Mouse (Mus musculus): ENCODE measurements around the gene Sirt2. TPM values are rescaled to one million over a fixed set of nuclear protein-coding genes. Genes with fewer than 3 reads are reported as not detected.

Sirt2 gene
- polyA plus RNA-seq, 1 experiment from 2014 or later = 103 TPM

DNA sequence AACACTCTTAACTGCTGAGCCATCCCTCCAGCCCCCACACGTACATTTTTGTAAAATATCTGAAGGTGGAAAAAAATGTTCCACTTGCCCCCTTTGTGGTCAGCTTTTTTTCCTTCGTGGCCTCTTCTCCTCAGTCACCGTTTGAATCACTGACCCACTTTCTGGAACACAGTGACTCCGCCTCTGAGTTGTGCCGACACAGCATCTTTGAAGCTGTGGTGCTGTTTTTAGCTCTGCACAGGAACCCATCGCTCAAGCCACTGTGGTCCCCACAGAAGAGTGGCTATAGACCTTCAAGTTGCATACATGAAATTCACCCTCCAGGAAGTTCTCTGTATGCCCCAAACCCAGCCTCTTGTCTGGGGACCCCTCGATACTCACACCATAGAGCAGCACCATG lies 14.3 kb downstream of the Sirt2 start:
- in situ Hi-C loops (cut with MboI; ENCODE audit: low pct_unique_long_range_greater_than_20kb) = no loop called here
- no peaks in the 10 kb centered on the region for H3K27me3 ChIP-seq
- CTCF ChIA-PET = interaction anchor here (1.0 to 2.6 kb wide), 4 partner anchors 9 to 32 kb away, joined by 3 to 9 read pairs (median 4); no protein-coding TSS in a partner anchor
- no peak for TF ChIP-seq CTCF (IDR thresholded peaks at IDR 0.05)
- POLR2A ChIA-PET = interaction anchor here (0.7 kb wide), 1 partner anchor 87 kb away, joined by 4 read pairs; no protein-coding TSS in a partner anchor
- DNase-seq (ENCODE audit: low read depth, low spot score) (no peak), ATAC-seq (no peak)

DNA sequence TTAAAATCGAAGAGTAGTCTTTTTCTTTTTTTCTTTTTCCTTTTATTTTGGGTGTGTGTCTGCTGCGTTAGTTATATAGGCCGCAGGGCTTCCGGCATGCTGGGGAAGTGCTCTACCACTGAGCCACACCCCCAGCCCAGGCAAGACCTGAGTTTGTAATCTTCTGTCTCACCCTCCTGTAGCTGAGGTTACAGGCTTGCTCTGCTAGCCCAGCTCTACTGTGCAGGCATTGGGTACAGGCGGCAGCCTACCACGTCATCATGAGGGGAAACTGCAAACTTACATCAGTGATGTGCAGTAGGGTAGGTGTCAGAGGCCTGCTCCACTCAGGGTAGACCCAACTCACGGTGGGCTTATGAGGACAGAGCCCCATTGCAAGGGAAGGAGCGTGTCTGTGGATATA lies 14.7 kb downstream of the Sirt2 start:
- CTCF ChIA-PET = interaction anchor here (1.1 kb wide), 1 partner anchor 9 kb away, joined by 3 read pairs; no protein-coding TSS in a partner anchor
- DNase-seq (ENCODE audit: low read depth, low spot score) (no peak), ATAC-seq (no peak)
- in situ Hi-C loops (cut with MboI; ENCODE audit: low pct_unique_long_range_greater_than_20kb) = no loop called here
- no peaks in the 10 kb centered on the region for H3K27me3 ChIP-seq
- no peak for TF ChIP-seq CTCF (IDR thresholded peaks at IDR 0.05)
- POLR2A ChIA-PET = interaction anchor here (0.7 kb wide), 1 partner anchor 87 kb away, joined by 4 read pairs; no protein-coding TSS in a partner anchor

DNA sequence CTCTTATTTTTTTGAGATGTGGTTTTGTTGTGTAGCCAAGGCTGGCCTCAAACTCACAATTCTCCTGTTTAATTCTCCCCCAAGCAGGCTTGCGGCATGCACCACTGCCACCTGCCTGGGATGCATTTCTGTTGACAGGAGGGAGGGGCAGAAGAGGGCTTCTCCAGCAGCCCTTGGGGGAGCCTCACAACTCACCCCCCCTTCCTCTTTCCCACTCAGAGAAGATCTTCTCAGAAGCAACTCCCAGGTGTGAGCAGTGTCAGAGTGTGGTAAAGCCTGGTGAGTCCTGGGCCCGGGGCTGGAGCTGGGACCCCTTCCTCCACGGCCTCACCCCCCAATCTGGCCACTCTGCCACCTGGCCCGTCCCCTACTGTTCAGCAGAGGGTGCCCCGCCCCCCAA lies 18.6 kb downstream of the Sirt2 start:
- DNase-seq (ENCODE audit: low read depth, low spot score) (no peak), ATAC-seq (no peak)
- POLR2A ChIA-PET = no interaction called here
- CTCF ChIA-PET = interaction anchor here (1.0 to 1.2 kb wide), 2 partner anchors 9 to 12 kb away, joined by 3 to 4 read pairs; no protein-coding TSS in a partner anchor
- no peaks in the 10 kb centered on the region for H3K27me3 ChIP-seq
- TF ChIP-seq CTCF (IDR thresholded peaks at IDR 0.05) = no peak
- in situ Hi-C loops (cut with MboI; ENCODE audit: low pct_unique_long_range_greater_than_20kb) = loop anchor here (5.0 kb wide), 1 partner anchor 252 kb away; no protein-coding TSS in a partner anchor

DNA sequence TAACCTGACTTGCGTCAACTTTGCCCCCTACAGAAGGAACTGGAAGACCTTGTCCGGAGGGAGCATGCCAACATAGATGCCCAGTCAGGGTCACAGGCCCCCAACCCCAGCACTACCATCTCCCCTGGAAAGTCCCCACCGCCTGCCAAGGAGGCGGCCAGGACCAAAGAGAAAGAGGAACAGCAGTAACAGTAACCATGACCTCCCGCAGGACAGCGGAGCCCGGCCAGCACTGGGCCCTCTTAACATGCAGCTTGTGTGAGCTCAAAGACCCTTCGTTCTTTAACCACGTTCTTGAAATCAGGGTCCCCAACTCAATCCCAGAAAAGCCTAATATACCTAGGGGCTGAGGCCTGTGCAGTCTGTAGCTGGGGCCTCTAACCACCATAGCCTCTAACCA lies 21.3 kb downstream of the Sirt2 start:
- TF ChIP-seq CTCF (IDR thresholded peaks at IDR 0.05) = no peak
- in situ Hi-C loops (cut with MboI; ENCODE audit: low pct_unique_long_range_greater_than_20kb) = loop anchor here (5.0 kb wide), 1 partner anchor 249 kb away; no protein-coding TSS in a partner anchor
- H3K27me3 ChIP-seq = no peaks in the 10 kb centered on the region
- ChIA-PET POLR2A (no interaction called here), CTCF (no interaction called here)
- ATAC-seq = no peak
- no peak for DNase-seq (ENCODE audit: low read depth, low spot score)

DNA sequence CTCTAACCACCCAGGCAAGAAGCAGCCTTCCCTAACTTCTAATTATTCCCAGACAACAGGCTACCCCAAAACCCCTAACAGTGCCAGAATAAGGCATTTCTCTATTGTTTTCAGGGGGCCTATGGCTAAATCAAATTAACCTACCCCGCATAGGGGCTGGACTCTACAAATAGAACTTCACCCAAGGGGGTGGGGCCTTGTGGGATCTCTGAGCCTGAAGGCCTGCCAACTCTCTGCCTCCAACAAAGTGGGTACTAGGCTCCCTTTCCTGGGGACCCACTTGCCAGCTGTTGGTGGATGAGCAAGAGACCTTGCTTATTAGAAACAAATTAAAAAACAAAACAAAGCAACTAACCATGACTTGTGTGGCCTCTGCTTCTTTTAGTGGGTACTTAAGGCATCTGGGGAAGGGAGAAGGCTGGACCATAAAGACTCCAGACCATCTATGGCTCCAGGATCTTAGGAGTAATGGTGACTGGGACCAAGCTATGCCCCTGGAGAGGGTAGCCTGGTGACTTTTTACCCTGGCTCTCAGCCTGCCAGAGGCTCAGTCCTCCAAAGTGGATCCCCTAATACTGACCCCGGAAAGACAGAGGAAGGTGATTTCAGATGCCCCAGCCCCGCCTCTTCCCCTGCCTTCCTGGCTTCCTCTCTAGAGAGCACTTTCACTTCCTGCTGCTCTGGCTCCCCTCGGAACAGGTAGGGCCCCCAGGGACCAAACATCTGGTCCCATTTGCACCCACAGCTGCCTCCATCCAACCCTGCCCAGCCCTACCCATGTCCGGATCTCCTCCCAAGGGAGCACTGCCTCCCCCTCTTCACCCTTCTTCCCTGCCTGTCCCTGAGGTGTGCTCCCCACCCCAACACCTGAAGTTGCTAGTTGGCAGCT lies 22.0 kb downstream of the Sirt2 start, which contains the start of gene Rinl:
Gene Rinl, plus strand, starts transcription at position 663 of the 889 bp plus-strand sequence.
- POLR2A ChIA-PET = interaction anchor here (0.6 kb wide), 1 partner anchor 15 kb away, joined by 3 read pairs; no protein-coding TSS in a partner anchor
- no peaks in the 10 kb centered on the region for H3K27me3 ChIP-seq
- DNase-seq (ENCODE audit: low read depth, low spot score) (no peak), ATAC-seq (no peak)
- TF ChIP-seq CTCF (IDR thresholded peaks at IDR 0.05) = no peak
- in situ Hi-C loops (cut with MboI; ENCODE audit: low pct_unique_long_range_greater_than_20kb) = loop anchor here (5.0 kb wide), 1 partner anchor 249 kb away; no protein-coding TSS in a partner anchor
- CTCF ChIA-PET = interaction anchor here (1.6 kb wide), 1 partner anchor 79 kb away, joined by 5 read pairs; no protein-coding TSS in a partner anchor

DNA sequence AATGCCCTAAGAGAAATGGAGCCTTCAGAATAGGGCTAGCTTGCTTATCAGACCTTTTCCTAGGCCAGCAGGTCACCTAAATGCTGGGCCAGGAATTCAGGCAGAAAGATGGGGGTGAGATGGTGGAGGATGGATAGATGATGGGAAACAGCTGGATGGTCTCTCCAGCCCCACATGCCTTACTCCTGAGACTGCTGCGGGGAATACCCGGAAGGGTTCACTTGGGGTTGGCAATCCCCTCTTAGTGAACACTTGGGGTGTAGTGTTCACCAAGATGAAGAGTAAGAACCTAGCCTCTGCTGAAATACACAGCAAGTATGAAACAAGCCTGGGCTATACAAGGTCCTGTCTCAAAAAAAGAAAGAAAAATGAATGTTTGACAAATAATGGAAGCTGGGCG lies 22.7 kb downstream of the Sirt2 start:
- no peak for DNase-seq (ENCODE audit: low read depth, low spot score)
- POLR2A ChIA-PET = interaction anchor here (0.6 to 1.3 kb wide), 3 partner anchors 14 to 31 kb away, joined by 3 to 4 read pairs (median 3); no protein-coding TSS in a partner anchor
- TF ChIP-seq CTCF (IDR thresholded peaks at IDR 0.05) = no peak

DNA sequence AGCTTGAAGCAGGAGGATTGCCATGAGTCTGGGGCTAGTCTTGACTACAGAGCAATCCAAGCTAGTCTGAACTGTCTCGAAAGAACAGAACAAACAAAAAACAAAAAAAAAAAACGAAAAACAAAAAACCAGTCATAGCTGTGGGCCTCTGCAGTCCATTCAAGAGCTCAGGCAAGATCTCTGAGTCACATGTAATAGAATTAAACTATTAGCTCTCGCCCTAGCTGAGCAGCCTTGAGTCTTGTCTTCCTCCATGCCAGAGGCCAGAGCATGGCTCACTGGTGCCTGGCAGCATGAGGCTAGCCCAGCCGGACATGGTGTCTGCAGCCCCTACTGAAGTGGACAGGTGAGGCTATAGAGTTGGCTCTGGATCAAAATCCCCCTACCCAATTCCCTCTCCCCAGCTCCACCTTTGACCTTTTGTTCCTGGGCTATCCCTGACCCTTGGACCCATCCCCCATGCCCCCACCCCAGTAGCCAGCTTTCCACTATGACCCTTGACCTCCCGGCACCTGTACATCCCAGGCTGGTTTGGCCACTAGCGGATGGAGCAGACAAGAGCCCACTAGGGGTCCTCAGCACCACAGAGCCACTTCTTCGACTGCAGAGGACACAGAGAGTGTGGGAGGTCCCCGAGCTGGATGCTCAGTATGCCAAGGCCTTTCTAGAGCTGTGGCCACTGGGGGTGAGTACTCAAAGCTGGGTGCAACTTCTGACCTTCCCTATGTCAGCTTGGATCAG lies 23.7 kb downstream of the Sirt2 start:
- POLR2A ChIA-PET = interaction anchor here (0.6 to 1.7 kb wide), 4 partner anchors 11 to 30 kb away, joined by 3 to 8 read pairs (median 4); no protein-coding TSS in a partner anchor
- no peak for TF ChIP-seq CTCF (IDR thresholded peaks at IDR 0.05)
- no peak for ATAC-seq
- DNase-seq (ENCODE audit: low read depth, low spot score) = no peak
- no peaks in the 10 kb centered on the region for H3K27me3 ChIP-seq
- CTCF ChIA-PET = interaction anchor here (1.0 to 1.6 kb wide), 2 partner anchors 9 to 77 kb away, joined by 3 to 5 read pairs; no protein-coding TSS in a partner anchor
- in situ Hi-C loops (cut with MboI; ENCODE audit: low pct_unique_long_range_greater_than_20kb) = no loop called here

More for the DNA sequence above, 22.7 kb downstream of the Sirt2 start:
- in situ Hi-C loops (cut with MboI; ENCODE audit: low pct_unique_long_range_greater_than_20kb) = loop anchor here (5.0 kb wide), 1 partner anchor 248 kb away; no protein-coding TSS in a partner anchor
- no peaks in the 10 kb centered on the region for H3K27me3 ChIP-seq
- CTCF ChIA-PET = interaction anchor here (1.0 to 1.6 kb wide), 2 partner anchors 8 to 78 kb away, joined by 3 to 5 read pairs; no protein-coding TSS in a partner anchor
- ATAC-seq = no peak

DNA sequence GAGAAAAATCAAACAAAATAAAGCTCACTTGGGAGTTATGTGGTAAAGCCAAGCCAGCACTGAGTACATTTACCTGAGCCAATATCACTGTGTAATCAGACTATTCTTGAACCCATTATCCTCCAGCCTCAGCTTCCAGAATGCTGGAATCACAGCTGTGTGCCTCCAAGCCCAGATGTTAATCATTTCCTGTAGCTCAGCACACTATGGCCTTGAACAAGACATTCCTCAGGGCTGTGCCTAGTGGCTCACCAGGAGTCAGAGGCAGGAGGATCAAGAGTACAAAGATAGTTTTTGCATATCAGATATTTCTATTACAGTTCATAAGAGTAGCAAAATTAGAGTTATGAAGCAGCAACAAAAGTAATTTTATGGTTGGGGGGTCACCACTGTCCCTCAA lies 25.2 kb downstream of the Sirt2 start:
- ChIA-PET POLR2A (interaction anchor here (0.6 to 1.4 kb wide), 3 partner anchors 13 to 236 kb away, joined by 3 read pairs; no protein-coding TSS in a partner anchor), CTCF (interaction anchor here (1.2 to 3.3 kb wide), 3 partner anchors 8 to 76 kb away, joined by 5 to 14 read pairs (median 9); no protein-coding TSS in a partner anchor)
- no peak for ATAC-seq
- no peaks in the 10 kb centered on the region for H3K27me3 ChIP-seq
- in situ Hi-C loops (cut with MboI; ENCODE audit: low pct_unique_long_range_greater_than_20kb) = no loop called here
- no peak for TF ChIP-seq CTCF (IDR thresholded peaks at IDR 0.05)
- no peak for DNase-seq (ENCODE audit: low read depth, low spot score)

DNA sequence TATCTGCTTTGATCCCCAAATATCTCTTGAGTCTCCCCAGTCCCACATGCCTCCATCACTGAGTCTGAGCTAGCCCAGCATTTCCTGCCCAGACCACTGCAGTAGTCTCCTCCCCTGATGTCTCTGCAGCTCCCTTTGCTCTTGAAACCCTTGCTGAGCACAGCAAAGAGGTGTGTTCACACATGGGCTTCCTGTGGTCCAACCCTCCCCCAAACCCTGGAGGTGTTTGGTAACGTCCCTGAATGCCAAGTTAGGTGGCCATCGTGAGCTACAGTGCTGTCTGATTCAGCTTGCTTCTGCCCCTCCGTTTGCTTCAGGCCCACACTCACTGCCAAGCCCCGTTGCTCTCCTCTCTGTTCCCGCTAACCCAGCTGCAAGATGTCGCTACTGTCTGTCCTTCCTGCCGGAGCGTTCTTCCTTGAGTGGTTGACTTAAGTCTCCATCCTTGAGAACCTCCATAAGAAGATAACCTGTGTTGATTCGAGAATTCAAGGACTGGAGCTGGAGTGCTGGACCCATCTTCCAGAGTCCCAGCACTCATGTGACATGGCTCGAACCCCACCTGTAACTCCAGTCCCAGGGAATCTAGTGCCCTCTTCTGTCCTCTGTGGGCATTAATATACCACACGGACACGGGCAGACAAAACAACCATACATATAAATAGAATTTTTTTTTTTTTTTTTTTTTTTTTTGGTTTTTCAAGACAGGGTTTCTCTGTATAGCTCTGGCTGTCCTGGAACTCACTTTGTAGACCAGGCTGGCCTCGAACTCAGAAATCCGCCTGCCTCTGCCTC lies 26.1 kb downstream of the Sirt2 start:
- in situ Hi-C loops (cut with MboI; ENCODE audit: low pct_unique_long_range_greater_than_20kb) = no loop called here
- H3K27me3 ChIP-seq = no peaks in the 10 kb centered on the region
- POLR2A ChIA-PET = interaction anchor here (1.4 kb wide), 2 partner anchors 13 to 17 kb away, joined by 3 read pairs; no protein-coding TSS in a partner anchor
- no peak for DNase-seq (ENCODE audit: low read depth, low spot score)
- ATAC-seq = no peak
- CTCF ChIA-PET = interaction anchor here (1.2 to 3.3 kb wide), 3 partner anchors 9 to 75 kb away, joined by 5 to 14 read pairs (median 9); no protein-coding TSS in a partner anchor
- no peak for TF ChIP-seq CTCF (IDR thresholded peaks at IDR 0.05)

Data from Patski (cell line).